Mouse (Mus musculus) cerebellum, adult 2 months (tissue): ENCODE results near the gene Noc3l.

Source experiments
- CTCF ChIP-seq: fragments of 200-500 bp; IDR thresholded peaks from 2 replicates; pipeline ENCODE4 v1.5.1; 2011; ENCODE audit warnings: low read depth, mild to moderate bottlenecking, control low read depth, low read length, moderate library complexity, borderline replicate concordance; ENCODE audit not compliant: insufficient read depth
- POLR2A ChIP-seq: fragments of 200-500 bp; IDR thresholded peaks from 2 replicates; pipeline ENCODE4 v1.6.1; 2011; ENCODE audit warnings: low read length, control low read depth, borderline replicate concordance; ENCODE audit not compliant: insufficient read depth

GRCm38 (mm10) chr19:38766306-38766705, 52.7 kb downstream of the Noc3l start:
- TF ChIP-seq CTCF (no peak), POLR2A (no peak)
